9 mouse cellular contexts compared by ENCODE assay signal in genomic region chr2:38350386-38350785, GRCm38 (mm10). TPM values are rescaled to one million over a fixed set of nuclear protein-coding genes. Genes with fewer than 3 reads are reported as not detected.
A peak's percentile ranks its signal among the peaks of the same experiment; 100 is the strongest.
DNase-seq lines count a peak whose midpoint lies in the region; ATAC-seq and TF ChIP-seq lines count a peak whose summit lies in the region.
"Had no signal": no experiment of that assay in that cellular context is flagged by ENCODE, and none has a peak within 500 bp of the region (broad histone marks: within the 10 kb centered on the region; RNA-seq: fewer than 3 reads in every experiment).

No protein-coding gene starts in this region.

- no peaks in the 10 kb centered on the region for H3K9me3 ChIP-seq in kidney, embryonic 14.5 days (ENCODE audit: control insufficient read depth, low read length)
- H3K9me3 ChIP-seq in embryonic facial prominence, embryonic 12.5 days: no peaks in the 10 kb centered on the region

- peaks cover 99% of the 10 kb centered on the region for H3K27me3 ChIP-seq in kidney, embryonic 14.5 days (ENCODE audit: control insufficient read depth, insufficient read depth, low read length)
- H3K27me3 ChIP-seq in embryonic facial prominence, embryonic 12.5 days: peaks cover 100% of the 10 kb centered on the region
- H3K27me3 ChIP-seq in myocyte (ENCODE audit: control insufficient read depth, insufficient read depth, insufficient read length): peaks cover 44% of the 10 kb centered on the region

- no peak overlapping the region for H3ac ChIP-seq in myocyte (ENCODE audit: control insufficient read depth, insufficient read length)

- H3K27ac ChIP-seq in kidney, embryonic 14.5 days (ENCODE audit: low read depth, low read length): no peak overlapping the region
- 0 out of 2 replicates have a peak overlapping the region, but pooled peaks have one; percentile 31 for H3K27ac ChIP-seq in embryonic facial prominence, embryonic 12.5 days

- TF ChIP-seq POLR2A in myocyte (IDR thresholded peaks at IDR 0.05; ENCODE audit: insufficient read length, low read depth): no peak

- DNase-seq in kidney, postnatal 36 days: no peak
- peak; percentile 27 for DNase-seq in induced T-regulatory cell, adult 2 months (ENCODE audit: low read depth)
- DNase-seq in cerebellum, adult 9-11 months: no peak
- DNase-seq in ovary, postnatal 10 days (ENCODE audit: low spot score): no peak

- WGBS in kidney, embryonic 14.5 days: 0% methylated on average over 13 of the region's 13 CpGs
- under 1% methylated on average over 13 of the region's 13 CpGs for WGBS in embryonic facial prominence, embryonic 12.5 days

- H3K4me1 ChIP-seq in kidney, embryonic 14.5 days (ENCODE audit: control insufficient read depth, insufficient read depth, low read length): peaks cover 16% of the 10 kb centered on the region; the same call in 1 of the 2 replicates
- peaks cover 25% of the 10 kb centered on the region for H3K4me1 ChIP-seq in embryonic facial prominence, embryonic 12.5 days

- no peak overlapping the region for H3K9ac ChIP-seq in kidney, embryonic 14.5 days (ENCODE audit: low read depth, low read length)
- peak overlapping the region; percentile 8; the same call in 1 of the 2 replicates for H3K9ac ChIP-seq in embryonic facial prominence, embryonic 12.5 days

- H3K4me2 ChIP-seq in kidney, embryonic 14.5 days (replicated peaks; ENCODE audit: low read depth, low read length): peak overlapping the region; percentile 53
- peak overlapping the region; percentile 66 for H3K4me2 ChIP-seq in embryonic facial prominence, embryonic 12.5 days (replicated peaks)
- H3K4me2 ChIP-seq in myocyte (ENCODE audit: low read depth): peak overlapping the region; percentile 72

- no peaks in the 10 kb centered on the region for H3K36me3 ChIP-seq in kidney, embryonic 14.5 days (ENCODE audit: control insufficient read depth, insufficient read depth, low read length)
- H3K36me3 ChIP-seq in embryonic facial prominence, embryonic 12.5 days: no peaks in the 10 kb centered on the region
- no peaks in the 10 kb centered on the region for H3K36me3 ChIP-seq in myocyte (ENCODE audit: control insufficient read depth, insufficient read depth)

- ATAC-seq in kidney, embryonic 14.5 days (ENCODE audit: low FRiP score, low TSS enrichment): peak; percentile 25; the same call in 1 of the 2 replicates
- ATAC-seq in embryonic facial prominence, embryonic 12.5 days (ENCODE audit: insufficient number of reproducible peaks, insufficient read depth, low FRiP score, low TSS enrichment): peak; percentile 17; the same call in 1 of the 2 replicates
- ATAC-seq in monocyte, adult 5-6 weeks (replicated peaks; ENCODE audit: insufficient number of reproducible peaks, low FRiP score, low TSS enrichment, poor library complexity, severe bottlenecking): no peak

- no peaks in the 10 kb centered on the region for H3K79me2 ChIP-seq in myocyte (ENCODE audit: control insufficient read depth, insufficient read depth)

- H3K4me3 ChIP-seq in kidney, embryonic 14.5 days (ENCODE audit: low read length): peak overlapping the region; percentile 36
- H3K4me3 ChIP-seq in embryonic facial prominence, embryonic 12.5 days: peak overlapping the region; percentile 43
- H3K4me3 ChIP-seq in myocyte: peak overlapping the region; percentile 19

TF ChIP-seq in myocyte, 11 proteins besides CTCF, POLR2A, EP300 and RAD21:
- TF ChIP-seq E2F4 (IDR thresholded peaks at IDR 0.05; ENCODE audit: insufficient read depth) (no peak), TCF12 (IDR thresholded peaks at IDR 0.05; ENCODE audit: insufficient read depth, poor library complexity, severe bottlenecking) (no peak), CEBPB (IDR thresholded peaks at IDR 0.05; ENCODE audit: insufficient read depth, poor library complexity, severe bottlenecking) (no peak), MAX (IDR thresholded peaks at IDR 0.05; ENCODE audit: low read depth) (no peak), POLR2AphosphoS2 (IDR thresholded peaks at IDR 0.05; ENCODE audit: insufficient read length, low read depth) (no peak), SRF (IDR thresholded peaks at IDR 0.05; ENCODE audit: control insufficient read depth, insufficient read length, low read depth) (no peak), MYOG (IDR thresholded peaks at IDR 0.05; ENCODE audit: control insufficient read depth in 1 of 3, insufficient read depth in 1 of 3, insufficient read length in 2 of 3, low read depth in 2 of 3) (no peak)

RNA-seq across cellular contexts. Expression of gene Lhx2, which starts 11.3 kb away (rescaled TPM):
- not detected in 2 replicates for polyA plus RNA-seq in kidney, embryonic 14.5 days (2014; fragmentation: Nextera tagmentation; extraction: Ambion mirVana)
- polyA plus RNA-seq in embryonic facial prominence, embryonic 12.5 days (2016; fragmentation: Nextera tagmentation; extraction: Ambion mirVana): 18.4 and 22.2 TPM in 2 replicates
- 0.89 TPM for polyA plus RNA-seq in myocyte (2012; fragmentation: generic; extraction: Trizol)
- not detected in 3 replicates for total RNA-seq in monocyte, adult 5-6 weeks (2017)
- polyA plus RNA-seq: large intestine, adult 2 months had no signal

Comparison
In these comparisons a context has a peak if more than half of its experiments do, and no peak if none do; other contexts are left out.
1. RNA of gene Lhx2, which starts 11.3 kb away (polyA plus RNA-seq): 18.4 to 22.2 TPM in embryonic facial prominence, embryonic 12.5 days; 0.89 TPM in myocyte (single experiment) and not detected in kidney, embryonic 14.5 days; every median in the first group is over 10 times any median in the second.
2. Peak in every context shown above with its lines, with median percentiles within 50 percentile points of each other: H3K4me2 ChIP-seq and H3K4me3 ChIP-seq.